Mouse (Mus musculus) liver, adult (tissue): Measurements from ENCODE around the gene Knop1.

Experiments used
- GATA4 ChIP-seq: IDR thresholded peaks from 2 replicates; pipeline ENCODE4 v1.6.1; 2014; ENCODE audit warnings: mild to moderate bottlenecking, low read length; ENCODE audit not compliant: insufficient replicate concordance

Knop1 gene

DNA sequence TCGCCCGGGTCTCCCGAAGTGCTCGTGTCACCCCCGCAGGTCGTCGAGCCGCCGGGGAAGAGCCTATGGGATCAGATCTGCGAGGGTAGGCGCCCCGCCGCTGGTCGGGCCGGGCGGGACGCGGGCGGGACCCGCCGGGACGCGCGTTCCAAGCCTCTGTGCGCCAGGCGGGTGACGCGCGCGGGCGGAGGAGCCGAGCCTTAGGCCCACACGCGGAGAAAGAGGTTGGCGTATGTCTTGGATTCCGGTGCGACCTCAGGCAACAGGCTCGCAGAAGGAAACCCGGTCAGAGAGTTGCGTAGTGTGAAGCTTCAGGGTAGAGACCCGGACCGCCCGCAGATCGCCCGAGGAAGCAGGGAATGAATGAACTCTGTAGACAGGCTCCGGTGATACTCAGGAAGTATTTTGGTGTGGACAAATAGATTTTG lies at the start of gene Knop1:
Knop1 (minus strand) TSS at position 378 of the 428 bp plus-strand sequence.
- no peak for TF ChIP-seq GATA4

DNA sequence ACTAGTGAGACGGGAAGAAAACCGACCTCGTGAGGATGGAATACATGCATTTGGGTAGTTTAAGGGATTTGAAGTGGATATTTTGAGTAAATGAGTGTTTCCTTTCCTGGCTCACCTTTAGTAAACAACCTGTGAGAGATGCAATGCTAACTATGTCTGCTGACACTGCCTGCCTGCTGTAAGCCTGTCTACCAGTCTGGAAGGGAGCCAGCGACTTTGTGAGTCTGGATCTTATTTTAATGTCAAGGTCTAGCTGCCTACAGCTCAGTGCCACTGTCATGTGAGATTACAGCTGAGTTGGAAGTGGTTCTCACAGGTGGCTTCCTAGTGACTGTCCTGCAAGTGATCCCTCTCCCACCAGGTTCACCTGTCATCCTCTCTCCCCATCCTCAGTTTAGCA lies 48.5 kb upstream of the Knop1 start:
- no peak for TF ChIP-seq GATA4

DNA sequence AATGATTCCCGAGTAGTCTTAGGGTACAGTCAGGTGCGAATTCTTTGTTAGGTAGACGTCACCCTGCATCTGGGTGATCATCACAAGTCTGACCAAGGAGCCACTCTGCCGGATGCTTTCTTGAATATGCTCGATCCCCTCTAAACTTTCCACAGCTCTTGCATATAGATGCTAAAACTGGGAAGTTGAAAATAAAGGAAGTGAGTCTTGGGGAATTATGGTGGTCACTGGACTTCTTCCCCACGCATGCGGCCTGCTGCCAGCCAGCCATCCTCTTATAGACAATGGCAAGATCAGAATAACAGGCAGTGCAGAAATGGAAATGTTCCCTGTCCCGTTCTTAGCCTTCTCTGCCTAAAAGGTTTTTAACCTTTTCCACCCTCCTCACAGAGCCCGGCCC lies 47.8 kb upstream of the Knop1 start:
- no peak for TF ChIP-seq GATA4

DNA sequence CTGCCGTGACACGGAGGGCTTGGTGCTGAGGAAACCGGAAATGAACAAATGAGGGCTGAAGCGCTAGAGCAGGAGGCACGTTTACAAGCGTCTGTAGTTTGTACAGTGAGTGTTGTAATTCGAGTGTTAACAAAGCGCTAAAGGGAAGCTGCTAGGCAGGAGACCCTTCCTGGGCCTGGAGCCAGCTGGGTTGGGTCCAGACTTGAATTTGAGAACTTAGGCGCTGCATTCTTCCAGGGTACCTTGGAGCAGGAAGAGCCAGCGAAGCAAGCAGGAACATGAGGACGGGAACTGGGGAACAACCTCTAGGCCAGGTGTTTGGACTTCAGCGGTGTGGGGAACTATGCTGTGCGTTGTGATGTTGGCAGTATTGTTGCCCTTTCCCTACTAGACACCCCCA lies 46.9 kb upstream of the Knop1 start:
- TF ChIP-seq GATA4: no peak

DNA sequence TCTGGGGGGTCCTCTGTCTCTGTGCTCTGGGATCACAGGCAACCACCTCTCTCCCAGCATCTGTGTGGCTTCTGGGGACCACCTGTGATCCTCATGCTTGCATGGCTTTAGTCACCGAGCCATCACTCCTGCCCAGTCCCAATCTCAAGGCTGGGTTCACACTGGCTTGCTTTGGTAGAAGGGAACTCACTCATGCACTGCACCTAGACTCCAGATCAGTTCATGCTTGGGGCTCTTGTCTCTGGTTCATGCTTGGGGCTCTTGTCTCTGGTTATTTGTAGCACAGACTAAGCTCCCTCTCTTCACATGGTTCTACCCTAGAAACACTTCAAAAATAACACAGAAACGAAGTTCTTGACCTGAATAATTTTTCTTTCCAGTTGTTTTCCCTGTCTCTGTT lies 44.0 kb upstream of the Knop1 start:
- no peak for TF ChIP-seq GATA4

DNA sequence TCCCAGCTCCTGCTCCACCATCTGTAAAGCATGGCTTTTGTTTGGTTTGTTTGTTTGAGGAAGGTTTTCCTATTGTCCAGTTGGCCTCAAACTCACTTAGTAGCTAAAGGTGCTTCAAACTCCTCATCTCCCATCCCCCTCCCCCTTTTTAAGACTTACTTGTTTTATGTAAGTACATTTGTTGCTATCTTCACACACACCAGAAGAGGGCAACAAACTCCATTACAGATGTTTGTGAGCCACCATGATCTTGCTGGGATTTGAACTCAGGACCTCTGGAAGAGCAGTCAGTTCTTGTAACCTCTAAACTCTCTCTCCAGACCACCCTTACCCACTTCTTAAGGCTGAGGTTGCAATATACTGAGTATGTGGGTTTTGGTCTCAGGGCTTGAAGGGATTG lies 42.0 kb upstream of the Knop1 start:
- TF ChIP-seq GATA4: no peak

DNA sequence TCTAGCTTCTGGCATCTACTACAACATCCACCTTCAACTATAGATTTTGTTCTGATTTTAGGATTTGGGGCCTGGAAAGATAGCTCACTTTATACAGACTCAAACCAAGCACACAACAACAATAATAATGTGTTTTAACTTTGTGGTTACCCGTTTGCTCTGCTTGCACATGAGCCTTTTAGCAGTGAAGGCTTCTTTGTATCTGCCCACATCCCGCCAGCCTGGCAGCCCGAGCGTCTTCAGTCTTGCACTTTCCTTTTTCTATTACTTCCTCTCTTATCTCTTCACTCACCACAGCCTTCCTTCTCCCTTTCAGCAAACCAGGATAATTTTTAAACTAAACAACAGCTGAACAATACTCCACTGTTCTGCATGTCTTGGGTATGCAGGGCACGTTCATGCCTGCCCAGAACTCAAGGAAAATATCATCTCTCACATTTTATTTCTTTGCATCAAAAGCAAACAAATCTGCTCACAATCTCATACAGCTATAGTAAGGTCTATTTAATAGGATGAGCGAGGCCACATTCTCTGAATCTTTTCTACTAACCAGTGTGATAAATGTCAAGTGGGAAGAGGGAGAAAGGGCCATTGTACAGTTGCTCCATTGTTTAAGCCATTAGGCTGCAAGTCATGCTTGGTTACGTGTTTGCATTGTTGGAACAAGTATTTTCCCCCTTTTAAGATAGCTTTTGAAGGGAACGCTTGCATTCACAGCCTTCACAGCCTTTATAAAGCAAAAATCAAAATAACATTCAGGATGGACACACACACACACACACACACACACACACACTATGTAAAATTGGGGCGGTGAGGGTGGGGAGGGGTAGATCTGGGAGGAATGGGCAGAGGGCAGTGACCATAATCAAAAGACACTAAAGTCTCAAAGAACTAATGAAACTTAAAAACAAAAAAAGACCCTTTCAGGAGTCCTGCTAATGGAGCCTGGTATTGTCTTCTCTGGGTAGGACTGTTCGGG lies 39.7 kb upstream of the Knop1 start:
- TF ChIP-seq GATA4: no peak

DNA sequence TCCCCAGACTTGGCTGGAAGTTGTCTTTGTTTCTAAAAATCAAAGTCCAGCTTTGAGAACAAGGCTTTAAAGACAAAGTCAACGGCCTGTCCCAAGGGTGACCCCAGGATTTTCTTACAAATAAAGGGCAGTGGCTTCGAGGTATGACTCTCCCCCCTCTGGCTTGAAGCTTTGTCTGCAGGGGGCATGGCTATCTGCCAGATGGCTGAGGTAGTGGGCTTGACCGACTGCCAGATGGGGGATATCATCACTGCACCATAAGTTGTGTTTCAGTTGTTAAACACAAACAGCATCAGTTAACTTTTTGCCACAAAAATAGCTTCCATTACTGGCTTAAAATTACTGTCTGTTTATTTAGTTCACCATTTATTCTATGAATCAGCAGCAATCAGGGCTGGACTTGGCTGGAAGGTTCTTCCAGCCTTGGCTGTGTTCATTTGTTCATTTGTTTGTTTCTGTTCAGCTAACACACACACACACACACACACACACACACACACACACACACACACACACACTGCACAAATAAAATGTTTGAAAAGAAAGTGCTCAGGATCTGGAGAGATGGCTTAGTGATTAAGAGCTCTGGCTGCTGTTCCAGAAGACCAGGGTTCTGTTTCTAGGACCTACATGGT lies 33.1 kb upstream of the Knop1 start:
- TF ChIP-seq GATA4: no peak

DNA sequence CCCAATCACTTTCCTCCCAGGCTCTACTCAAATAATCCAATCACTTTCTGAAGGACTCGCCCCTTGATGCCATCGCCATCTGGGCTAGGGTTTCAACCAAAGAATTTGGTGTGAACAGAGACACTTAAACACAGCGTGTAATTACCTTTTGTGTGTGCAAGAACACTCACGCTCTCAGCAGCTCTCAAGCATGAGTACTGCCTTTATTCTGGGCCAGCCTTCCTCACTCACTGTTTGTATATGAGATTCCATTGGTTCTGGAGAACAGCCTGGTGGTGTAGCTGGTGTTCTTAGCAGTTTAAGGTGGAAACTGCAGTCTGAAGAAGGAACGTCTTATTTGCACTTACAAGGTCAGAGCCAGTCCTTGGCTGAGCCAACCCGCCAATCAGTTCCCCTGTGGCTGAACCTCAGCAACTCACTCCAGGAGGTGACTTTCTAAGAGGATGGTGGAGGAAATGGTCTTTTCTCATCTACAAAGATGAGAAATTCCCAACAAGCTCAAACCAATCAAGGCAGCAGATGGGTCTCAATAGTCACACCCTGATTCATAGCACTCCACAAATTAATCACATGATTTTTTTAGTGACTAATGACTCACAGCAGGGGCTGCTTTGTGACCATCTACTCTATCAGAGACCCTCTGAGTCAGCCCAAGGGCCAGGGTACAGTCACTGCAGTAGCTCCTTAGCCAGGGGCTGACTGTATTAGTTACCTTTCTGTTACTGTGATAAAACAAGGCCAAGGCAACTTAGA lies 31.4 kb upstream of the Knop1 start:
- TF ChIP-seq GATA4: no peak

DNA sequence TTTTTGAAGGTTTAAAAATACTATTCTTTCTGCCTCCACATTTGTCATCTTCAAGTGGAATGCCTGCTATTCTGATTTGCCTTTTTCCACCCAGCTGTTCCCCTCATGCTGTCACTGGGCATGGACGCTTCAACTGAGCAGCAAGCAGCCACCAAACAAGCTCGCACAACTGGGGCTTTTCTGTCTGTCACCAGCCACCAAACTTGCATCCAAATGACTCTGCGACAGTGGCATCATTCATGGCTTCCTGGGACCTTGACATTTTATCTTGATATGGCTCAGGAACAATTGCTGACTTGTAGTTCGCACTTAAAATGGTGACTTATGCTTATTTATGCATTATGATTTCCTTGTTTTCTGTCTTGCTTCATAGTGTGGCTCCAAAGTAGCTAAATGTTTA lies 28.9 kb upstream of the Knop1 start:
- TF ChIP-seq GATA4: no peak

DNA sequence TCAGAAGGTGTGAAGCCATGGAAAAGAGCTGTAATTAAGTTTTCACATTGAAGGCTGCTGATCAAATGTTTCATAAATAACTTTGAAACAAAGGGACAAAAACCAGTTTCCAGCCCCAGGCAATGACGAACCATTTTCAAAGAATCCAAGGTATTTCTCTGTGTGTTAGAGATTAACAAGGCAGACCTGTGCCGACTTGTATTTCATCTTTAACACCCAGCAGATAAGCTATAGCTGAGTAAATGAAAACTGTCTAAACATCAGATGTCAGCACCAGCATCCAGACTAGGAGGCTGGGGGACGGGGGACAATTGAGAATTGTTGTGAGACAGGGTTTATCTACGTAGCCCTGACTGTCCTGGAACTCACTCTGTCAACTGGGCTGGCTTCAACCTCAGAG lies 27.9 kb upstream of the Knop1 start:
- TF ChIP-seq GATA4: no peak

DNA sequence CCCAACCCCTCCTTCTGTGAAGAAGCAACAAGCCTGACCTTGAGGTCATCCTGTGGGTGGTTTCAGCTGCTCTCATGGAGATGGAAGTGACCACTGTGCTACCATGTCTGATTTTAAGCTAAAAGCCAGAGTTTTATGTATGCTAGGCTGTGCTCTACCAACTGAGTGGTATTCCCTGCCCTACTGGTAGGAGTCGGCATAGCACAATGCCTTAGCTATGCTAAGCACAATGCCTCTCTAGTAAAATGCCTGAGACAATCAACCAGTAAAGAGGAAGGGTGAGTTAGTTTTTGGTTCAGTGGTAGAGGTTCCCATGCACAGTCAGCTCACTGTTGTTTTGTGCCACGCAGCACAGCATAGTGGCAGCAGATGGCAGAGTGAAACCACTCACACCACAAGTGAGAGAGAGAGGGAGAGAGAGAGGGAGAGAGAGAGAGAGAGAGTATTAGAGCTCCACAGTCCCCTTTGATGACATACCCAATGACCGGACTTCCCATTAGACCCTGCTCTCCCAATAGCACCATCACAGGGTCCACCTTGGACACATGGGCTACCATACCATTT lies 23.5 kb upstream of the Knop1 start:
- TF ChIP-seq GATA4: no peak

DNA sequence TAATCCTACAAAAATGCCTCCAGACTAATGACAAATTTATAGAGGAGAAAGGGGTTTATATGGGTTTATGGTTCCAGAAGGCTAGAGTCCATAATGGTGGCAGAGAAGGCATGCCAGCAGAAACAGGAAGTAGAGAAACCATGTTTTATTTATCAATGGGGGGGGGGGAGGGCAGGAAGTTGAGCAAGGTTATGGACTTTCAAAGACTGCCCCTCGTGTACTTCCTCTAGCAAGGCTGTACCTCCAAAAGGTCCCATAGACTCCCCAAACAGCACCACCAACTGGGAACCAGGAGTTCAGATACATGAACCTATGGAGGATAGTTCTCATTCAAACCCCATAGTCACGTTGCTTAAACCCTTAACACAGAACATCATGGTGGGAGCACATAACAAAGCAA lies 9.3 kb upstream of the Knop1 start:
- TF ChIP-seq GATA4: no peak

DNA sequence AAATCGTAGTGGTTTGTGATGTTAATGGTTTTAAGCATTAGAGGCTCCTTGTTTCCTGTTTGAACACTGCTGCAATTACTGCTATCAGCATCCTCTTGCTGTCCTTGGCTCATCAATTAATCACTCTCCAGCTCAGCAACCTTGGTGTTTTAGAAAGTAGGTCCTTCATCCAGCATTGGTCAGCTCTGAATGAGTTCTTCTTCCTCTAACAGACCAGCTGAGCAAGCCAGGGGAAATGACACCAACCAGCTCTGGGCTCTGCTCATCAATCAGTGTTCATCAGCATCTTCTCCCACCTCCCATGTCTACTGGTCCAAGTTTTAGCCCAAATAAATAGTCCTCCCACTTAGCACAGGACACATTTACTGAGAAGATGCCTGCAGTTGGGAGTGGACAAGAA lies 2.6 kb upstream of the Knop1 start:
- no peak for TF ChIP-seq GATA4

DNA sequence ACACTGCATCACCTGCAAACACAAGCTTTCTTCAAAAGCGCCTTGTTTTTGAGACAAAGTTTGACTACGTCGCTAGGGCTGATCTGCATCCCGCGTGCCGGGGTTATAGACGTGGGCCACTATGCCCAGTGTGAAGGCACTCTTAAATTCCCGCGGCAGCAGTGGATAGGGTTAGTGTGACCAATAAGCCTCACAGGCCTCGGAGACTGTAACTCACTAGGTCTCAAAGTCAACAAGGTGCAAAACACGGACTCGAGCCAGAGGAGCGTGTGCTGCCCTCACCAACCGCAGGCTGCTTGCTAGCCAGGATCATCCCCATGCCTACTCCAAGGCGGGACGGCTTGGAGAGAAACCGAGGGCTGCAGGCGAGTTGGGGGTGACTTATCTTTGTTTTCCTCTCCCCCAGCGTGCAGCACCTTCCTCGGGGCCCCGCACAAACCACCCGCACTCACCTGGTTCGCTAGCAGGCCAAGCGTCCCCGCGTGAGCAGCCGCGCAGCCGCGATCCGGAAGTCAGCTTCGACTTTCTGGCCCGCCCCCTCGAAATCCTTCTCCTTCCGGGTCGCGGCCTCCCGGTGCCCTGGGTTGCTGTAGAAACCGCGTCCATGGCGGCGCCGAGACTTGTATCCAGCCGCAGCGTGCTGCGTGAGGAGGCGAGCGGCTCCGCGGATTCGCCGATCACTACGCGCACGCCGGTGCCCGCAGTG lies 730 bp downstream of the Knop1 start, which contains the start of gene Iqck:
Iqck (plus strand) TSS at position 582 of the 706 bp plus-strand sequence.
- no peak for TF ChIP-seq GATA4
